Mouse (Mus musculus): ENCODE data around the gene Calr4.

DNA sequence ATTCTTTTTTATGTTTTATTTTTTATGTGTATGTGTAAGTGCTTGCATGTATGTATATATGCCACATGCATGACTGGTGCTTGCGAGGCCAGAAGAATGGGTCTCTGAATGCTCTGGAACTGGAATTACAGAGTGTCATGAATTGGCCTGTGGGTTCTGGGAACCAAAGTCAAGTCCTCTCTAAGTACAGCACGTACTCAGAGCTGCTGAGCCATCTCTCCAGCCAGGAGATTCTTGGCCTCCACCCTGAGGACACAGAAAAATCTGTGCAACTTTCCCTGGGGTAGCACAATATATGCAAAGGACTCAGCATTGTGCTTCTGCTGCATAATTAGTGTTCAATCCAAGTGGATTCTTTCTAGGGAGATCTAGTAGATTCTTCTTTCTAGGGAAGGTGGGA lies 24.0 kb upstream of the Calr4 start:
- no peak for TF ChIP-seq CTCF (conservative IDR thresholded peaks at IDR 0.05; ENCODE audit: low read length)
- TF ChIP-seq NANOG (IDR thresholded peaks at IDR 0.05; ENCODE audit: borderline replicate concordance, low read length) = no peak
